Mouse (Mus musculus) megakaryocyte, embryonic 14.5 days (primary cell): ENCODE data around the gene B3gnt2.

ENCODE experiments used
- FLI1 ChIP-seq: IDR thresholded peaks from 2 replicates; pipeline ENCODE4 v1.6.1; 2012; ENCODE audit warnings: low read length, inconsistent platforms, mixed read lengths
- GATA1 ChIP-seq: IDR thresholded peaks from 3 replicates; pipeline ENCODE4 v1.6.1; 2012; ENCODE audit warnings: mixed read lengths, low read length, inconsistent platforms, borderline replicate concordance

- TF ChIP-seq FLI1, result no peak
- TF ChIP-seq GATA1, result no peak
Observed at GRCm38 (mm10) chr11:22891242-22891641, 30.5 kb upstream of the B3gnt2 start.
